Mouse (Mus musculus) right cerebral cortex, postnatal 14 days (tissue): ENCODE measurements around the gene Usp29.
A peak's percentile ranks its signal among the peaks of the same experiment; 100 is the strongest.
"Not testable (repeated sequence)": the region's sequence is repeated elsewhere in the genome, so short reads cannot be mapped to it uniquely, and the experiment has no call there.

Experiments
- DNase-seq: peaks from one replicate; pipeline ENCODE4 v3.0.0; 2022

The Usp29 gene

GRCm38 (mm10) chr7:6879512-6880164 is 149.3 kb downstream of the Usp29 start:
- DNase-seq: no peak

GRCm38 (mm10) chr7:6880918-6881317 is 150.5 kb downstream of the Usp29 start:
- DNase-seq: not testable (repeated sequence)

GRCm38 (mm10) chr7:6881473-6882046 is 151.2 kb downstream of the Usp29 start:
- DNase-seq: peak; percentile 35

GRCm38 (mm10) chr7:6883376-6884147 is 153.2 kb downstream of the Usp29 start:
- no peak for DNase-seq

- no peak for DNase-seq
These were observed 155.0 kb downstream of the Usp29 start for GRCm38 (mm10) chr7:6885416-6885815.

- DNase-seq: no peak
These were observed 156.5 kb downstream of the Usp29 start for GRCm38 (mm10) chr7:6886896-6887295.

- DNase-seq: no peak
These were observed 159.5 kb downstream of the Usp29 start for GRCm38 (mm10) chr7:6889871-6890270.

GRCm38 (mm10) chr7:6891206-6891605 is 160.8 kb downstream of the Usp29 start:
- DNase-seq: peak; percentile 13

- not testable (repeated sequence) for DNase-seq
These were observed 166.6 kb downstream of the Usp29 start for GRCm38 (mm10) chr7:6897021-6897420.

- no peak for DNase-seq
These were observed 170.3 kb downstream of the Usp29 start for GRCm38 (mm10) chr7:6900672-6901071.

GRCm38 (mm10) chr7:6903489-6903888 is 173.1 kb downstream of the Usp29 start:
- DNase-seq: no peak

GRCm38 (mm10) chr7:6910527-6910926 is 180.1 kb downstream of the Usp29 start:
- DNase-seq: no peak

- DNase-seq: no peak
These were observed 181.4 kb downstream of the Usp29 start for GRCm38 (mm10) chr7:6911731-6912130.

GRCm38 (mm10) chr7:6913439-6914380 is 183.3 kb downstream of the Usp29 start:
- DNase-seq: peak; percentile 8

GRCm38 (mm10) chr7:6917126-6917525 is 186.7 kb downstream of the Usp29 start:
- no peak for DNase-seq

- peak; percentile 96 for DNase-seq
These were observed 187.9 kb downstream of the Usp29 start for GRCm38 (mm10) chr7:6918267-6918666.

- no peak for DNase-seq
These were observed 188.9 kb downstream of the Usp29 start for GRCm38 (mm10) chr7:6919131-6919870.

GRCm38 (mm10) chr7:6923515-6923914 is 193.1 kb downstream of the Usp29 start:
- no peak for DNase-seq

GRCm38 (mm10) chr7:6925926-6926730 is 195.8 kb downstream of the Usp29 start:
- peak; percentile 8 for DNase-seq

- DNase-seq: no peak
These were observed 196.3 kb downstream of the Usp29 start for GRCm38 (mm10) chr7:6926731-6926995.

- no peak for DNase-seq
These were observed 198.9 kb downstream of the Usp29 start for GRCm38 (mm10) chr7:6929286-6929685.

- no peak for DNase-seq
These were observed 204.4 kb downstream of the Usp29 start for GRCm38 (mm10) chr7:6934741-6935140.
